Mouse (Mus musculus) lung, postnatal 0 days (tissue): ENCODE data around the gene Chpf2. TPM values are rescaled to one million over a fixed set of nuclear protein-coding genes. Genes with fewer than 3 reads are reported as not detected.
A peak's percentile ranks its signal among the peaks of the same experiment; 100 is the strongest.

Experiments
- ATAC-seq: fragments of 200-750 bp; cut with Nextera tagmentation; 2 replicates; pipeline ENCODE4 v1.8.0; 2017; ENCODE audit warnings: moderate library complexity
- DNase-seq: peaks from one replicate; pipeline ENCODE4 v3.0.0-alpha.2; 2016; ENCODE audit warnings: low spot score
- H3K27ac ChIP-seq: fragments of 300-500 bp; sonication (generic); 2 replicates; pipeline ENCODE4 v1.5.1; 2014; ENCODE audit warnings: antibody characterized with exemption, mild to moderate bottlenecking, low read length, mixed read lengths
- H3K27me3 ChIP-seq: fragments of 300-500 bp; sonication (generic); replicated peaks from 2 replicates; pipeline ENCODE4 v1.6.1; 2014; ENCODE audit warnings: low read length, mixed read lengths; ENCODE audit not compliant: insufficient read depth
- H3K36me3 ChIP-seq: fragments of 300-500 bp; sonication (generic); 2 replicates; pipeline ENCODE4 v1.6.1; 2014; ENCODE audit warnings: low read length, mixed read lengths; ENCODE audit not compliant: insufficient read depth
- H3K4me1 ChIP-seq: fragments of 300-500 bp; sonication (generic); 2 replicates; pipeline ENCODE4 v1.6.1; 2014; ENCODE audit warnings: antibody characterized with exemption, low read depth, low read length, mixed read lengths; ENCODE audit not compliant: insufficient read depth
- H3K4me2 ChIP-seq: fragments of 300-500 bp; sonication (generic); replicated peaks from 2 replicates; pipeline ENCODE4 v1.6.1; 2014; ENCODE audit warnings: low read depth, mild to moderate bottlenecking, low read length, moderate library complexity, mixed read lengths
- H3K4me3 ChIP-seq: fragments of 300-500 bp; sonication (generic); 2 replicates; pipeline ENCODE4 v1.5.1; 2014; ENCODE audit warnings: low read depth, low read length
- H3K9ac ChIP-seq: fragments of 300-500 bp; sonication (generic); replicated peaks from 2 replicates; pipeline ENCODE4 v1.6.1; 2014; ENCODE audit warnings: low read depth, mild to moderate bottlenecking
- H3K9me3 ChIP-seq: fragments of 300-500 bp; sonication (generic); 2 replicates; pipeline ENCODE4 v1.6.1; 2016; ENCODE audit warnings: low read length, mixed read lengths
- CTCF ChIP-seq: IDR thresholded peaks from 2 replicates; pipeline ENCODE4 v1.5.1; 2016; ENCODE audit warnings: antibody characterized with exemption, mild to moderate bottlenecking
- EP300 ChIP-seq: IDR thresholded peaks from 2 replicates; pipeline ENCODE4 v1.6.1; 2016; ENCODE audit warnings: antibody characterized with exemption, mild to moderate bottlenecking, control low read depth
- WGBS: fragments of 180-500 bp; shearing (Covaris S2); extraction: QIAGEN DNeasy Blood & Tissue Kit; methylation state at CpG from one replicate; pipeline ENCODE4 v1.1.7; 2014; 5-methylcytosine and 5-hydroxymethylcytosine counted together
- polyA plus RNA-seq: library from polyadenylated mRNA; unstranded; fragments of >200 nt; fragmentation: Nextera tagmentation; extraction: Ambion mirVana; gene quantifications from 2 replicates; pipeline ENCODE4 v1.2.1, GENCODE M21; 2015

Gene Chpf2
- polyA plus RNA-seq, 1 experiment from 2014 or later, result 22.5 TPM

DNA sequence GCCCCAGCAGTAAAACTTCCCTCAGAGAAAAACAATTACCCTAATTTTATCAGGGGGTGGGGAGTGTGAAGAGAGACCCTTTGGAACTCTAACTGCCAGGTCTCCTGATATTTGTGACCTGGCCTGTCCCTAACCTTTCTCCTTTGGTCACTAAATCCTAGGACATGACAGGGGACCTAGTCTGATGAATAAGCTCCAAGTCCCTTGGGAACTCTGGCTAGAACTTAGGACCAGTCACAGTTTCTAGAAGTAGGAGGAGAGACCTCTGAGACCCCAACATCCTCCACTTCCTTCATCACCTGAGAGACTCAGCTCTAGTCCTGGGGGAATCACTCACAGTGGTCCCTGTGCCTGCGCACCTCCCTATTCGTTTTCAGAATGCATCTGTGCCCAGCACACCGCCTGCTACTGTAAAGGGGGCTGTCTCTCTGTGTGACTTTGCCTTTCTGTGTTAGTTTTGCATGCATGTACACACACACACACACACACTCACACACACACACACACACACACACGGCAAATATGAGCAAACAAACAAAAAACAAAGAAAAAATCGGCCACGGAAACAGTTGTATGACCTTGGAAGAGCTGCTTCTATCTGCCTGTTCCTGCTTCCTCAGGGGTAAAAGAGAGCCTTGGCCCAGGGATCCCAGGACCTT lies 18.9 kb downstream of the Chpf2 start:
- no peak for DNase-seq
- no peak for ATAC-seq
- H3K4me1 ChIP-seq, result peaks cover 20% of the 10 kb centered on the region; the same call in 1 of the 2 replicates
- TF ChIP-seq CTCF (no peak), EP300 (no peak)
- WGBS, result 13% methylated on average over 6 of the region's 6 CpGs
- H3K4me2 ChIP-seq, result peak overlapping the region; percentile 60
- H3K9me3 ChIP-seq, result no peaks in the 10 kb centered on the region
- H3K27ac ChIP-seq, result peak overlapping the region; percentile 91; the same call in 1 of the 2 replicates
- H3K4me3 ChIP-seq, result peak overlapping the region; percentile 80
- no peaks in the 10 kb centered on the region for H3K27me3 ChIP-seq
- no peaks in the 10 kb centered on the region for H3K36me3 ChIP-seq
- H3K9ac ChIP-seq, result peak overlapping the region; percentile 46; the same call in 1 of the 2 replicates

DNA sequence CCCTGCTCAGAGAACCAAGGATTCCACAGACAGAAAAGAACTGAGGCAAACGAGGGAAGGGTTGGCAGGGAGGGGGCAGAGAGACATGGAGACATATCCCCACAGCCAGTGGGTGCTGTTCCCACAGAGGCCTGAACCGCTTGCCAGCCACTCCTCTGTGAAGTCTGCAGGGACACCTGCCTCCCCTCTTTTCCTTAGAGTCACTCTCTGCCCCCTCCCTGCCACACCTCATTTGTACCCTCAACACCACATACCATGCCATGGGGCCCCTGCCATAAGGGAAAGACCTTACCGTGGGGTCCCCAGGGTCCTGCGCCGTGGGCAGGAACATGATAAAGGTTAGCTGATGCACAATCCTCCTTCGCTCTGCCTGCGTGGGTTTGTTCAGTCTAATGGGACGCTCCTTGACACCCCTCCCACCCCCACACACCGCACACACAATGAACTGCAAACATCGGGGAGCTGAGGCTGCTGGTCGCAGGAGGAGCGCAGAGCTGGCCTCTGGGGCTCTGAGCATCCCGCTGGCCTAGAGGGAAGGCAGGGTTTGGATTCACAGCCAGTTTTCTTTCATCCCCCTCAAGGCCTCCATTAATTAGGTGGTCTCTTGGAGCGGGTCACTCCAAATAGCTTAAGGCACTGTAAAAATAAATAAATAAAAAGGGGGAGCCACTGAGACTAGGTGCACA lies 19.6 kb downstream of the Chpf2 start:
- ATAC-seq, result no peak
- Histone ChIP-seq H3K27me3 (no peaks in the 10 kb centered on the region), H3K9me3 (no peaks in the 10 kb centered on the region), H3K27ac (no peak overlapping the region), H3K4me1 (peaks cover 18% of the 10 kb centered on the region; the same call in 1 of the 2 replicates), H3K4me3 (no peak overlapping the region), H3K36me3 (no peaks in the 10 kb centered on the region), H3K4me2 (no peak overlapping the region), H3K9ac (no peak overlapping the region)
- no peak for DNase-seq
- TF ChIP-seq EP300 (no peak), CTCF (no peak)
- 25% methylated on average over 14 of the region's 14 CpGs for WGBS

DNA sequence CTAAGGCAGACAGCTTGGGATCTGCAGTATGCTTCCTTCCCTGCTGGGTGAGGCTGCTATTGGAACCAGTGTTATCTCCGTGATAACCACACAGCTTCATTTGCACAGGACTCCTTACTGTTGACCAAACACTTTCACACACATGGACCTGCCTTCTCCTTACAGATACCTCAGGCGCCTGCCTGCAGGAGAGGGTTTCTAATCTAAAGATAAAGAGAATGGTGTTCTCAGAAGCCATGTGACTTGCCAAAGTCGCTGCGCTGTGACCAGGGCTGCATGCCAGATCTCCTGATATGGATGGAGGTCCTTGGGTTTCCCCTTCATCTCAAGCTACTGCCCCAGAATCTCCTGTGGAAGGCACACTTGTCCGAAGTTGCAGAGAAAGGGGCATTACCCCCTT lies 22.8 kb downstream of the Chpf2 start:
- no peak for TF ChIP-seq EP300
- TF ChIP-seq CTCF, result no peak
- no peak overlapping the region for H3K9ac ChIP-seq
- WGBS, result 9% methylated on average over 5 of the region's 5 CpGs
- DNase-seq, result no peak
- no peak overlapping the region for H3K4me3 ChIP-seq
- H3K4me2 ChIP-seq, result no peak overlapping the region
- H3K27ac ChIP-seq, result no peak overlapping the region
- no peaks in the 10 kb centered on the region for H3K27me3 ChIP-seq
- H3K36me3 ChIP-seq, result no peaks in the 10 kb centered on the region
- H3K4me1 ChIP-seq, result peaks cover 6% of the 10 kb centered on the region; the same call in 1 of the 2 replicates
- ATAC-seq, result no peak
- no peaks in the 10 kb centered on the region for H3K9me3 ChIP-seq

DNA sequence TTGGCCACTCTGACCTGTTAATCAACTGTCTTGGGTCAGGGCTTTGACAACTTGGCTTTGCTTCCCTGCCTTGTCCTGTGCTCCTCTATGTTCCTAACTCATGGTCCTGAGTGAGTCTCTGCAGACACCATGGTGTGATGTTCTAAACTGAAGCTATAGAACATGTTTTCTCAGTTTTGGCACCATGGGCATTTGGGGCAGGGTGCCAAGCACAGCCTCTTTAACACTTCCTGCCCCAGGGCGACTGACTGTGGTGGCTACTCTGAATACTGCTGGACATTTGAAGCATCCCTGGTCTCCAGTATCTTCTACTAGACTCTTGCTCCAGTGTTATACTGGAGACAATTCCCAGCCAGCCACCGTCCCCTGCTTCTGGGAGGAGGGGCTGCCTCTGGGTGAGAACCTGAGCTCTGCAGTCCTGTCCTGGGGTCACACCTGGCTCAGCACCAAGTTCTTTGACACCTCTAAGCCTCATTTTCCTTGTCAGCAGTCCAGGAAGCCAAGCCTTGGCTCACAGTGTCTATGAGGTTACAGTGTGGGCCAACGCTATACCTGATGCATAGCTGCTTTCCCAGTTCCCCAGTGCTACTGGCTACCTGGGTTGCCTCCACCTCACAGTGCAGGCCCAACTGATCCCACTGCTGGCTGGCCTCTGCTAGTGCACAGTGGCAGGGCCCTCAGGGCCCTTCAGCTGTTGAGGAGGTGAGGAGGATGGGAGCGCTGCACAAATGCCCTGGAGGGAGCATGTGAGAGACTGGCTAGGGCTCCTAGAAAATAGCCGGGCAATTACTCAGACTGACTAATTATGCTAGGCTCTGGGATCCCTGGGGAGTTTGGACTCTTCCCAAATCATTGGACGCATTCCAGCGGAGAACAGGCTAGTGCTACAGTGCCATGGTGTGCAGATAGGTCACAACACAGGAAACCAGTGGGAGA lies 25.1 kb downstream of the Chpf2 start:
- H3K4me3 ChIP-seq, result no peak overlapping the region
- H3K27me3 ChIP-seq, result no peaks in the 10 kb centered on the region
- no peaks in the 10 kb centered on the region for H3K4me1 ChIP-seq
- H3K9ac ChIP-seq, result no peak overlapping the region
- no peak overlapping the region for H3K4me2 ChIP-seq
- no peak overlapping the region for H3K27ac ChIP-seq
- DNase-seq (no peak), ATAC-seq (peak; percentile 12; the same call in 1 of the 2 replicates)
- no peaks in the 10 kb centered on the region for H3K9me3 ChIP-seq
- WGBS, result 55% methylated on average over 7 of the region's 7 CpGs
- H3K36me3 ChIP-seq, result no peaks in the 10 kb centered on the region
- TF ChIP-seq EP300 (no peak), CTCF (no peak)

DNA sequence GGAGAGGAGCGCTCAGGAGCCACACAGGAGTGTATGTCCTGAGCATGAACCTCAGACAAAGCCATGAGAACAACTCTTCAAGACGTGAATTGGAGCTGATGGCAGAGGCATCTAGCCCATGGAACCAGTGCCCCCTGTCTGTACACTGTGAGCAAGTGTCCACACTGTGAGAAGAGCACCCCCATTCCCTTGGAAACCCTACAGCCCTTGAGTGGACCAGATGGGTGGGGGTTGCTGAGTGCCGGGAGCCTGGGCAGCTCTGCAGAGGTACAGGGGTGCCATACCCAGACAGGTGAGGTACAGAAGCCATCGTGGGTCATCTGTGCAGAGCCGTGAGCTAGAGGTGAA lies 25.7 kb downstream of the Chpf2 start:
- H3K4me2 ChIP-seq, result no peak overlapping the region
- H3K27ac ChIP-seq, result no peak overlapping the region
- no peaks in the 10 kb centered on the region for H3K36me3 ChIP-seq
- H3K4me1 ChIP-seq, result no peaks in the 10 kb centered on the region
- ATAC-seq (no peak), DNase-seq (no peak)
- H3K4me3 ChIP-seq, result no peak overlapping the region
- H3K9ac ChIP-seq, result no peak overlapping the region
- no peaks in the 10 kb centered on the region for H3K9me3 ChIP-seq
- TF ChIP-seq EP300 (no peak), CTCF (peak; percentile 39)
- no peaks in the 10 kb centered on the region for H3K27me3 ChIP-seq
- 58% methylated on average over 5 of the region's 5 CpGs for WGBS

DNA sequence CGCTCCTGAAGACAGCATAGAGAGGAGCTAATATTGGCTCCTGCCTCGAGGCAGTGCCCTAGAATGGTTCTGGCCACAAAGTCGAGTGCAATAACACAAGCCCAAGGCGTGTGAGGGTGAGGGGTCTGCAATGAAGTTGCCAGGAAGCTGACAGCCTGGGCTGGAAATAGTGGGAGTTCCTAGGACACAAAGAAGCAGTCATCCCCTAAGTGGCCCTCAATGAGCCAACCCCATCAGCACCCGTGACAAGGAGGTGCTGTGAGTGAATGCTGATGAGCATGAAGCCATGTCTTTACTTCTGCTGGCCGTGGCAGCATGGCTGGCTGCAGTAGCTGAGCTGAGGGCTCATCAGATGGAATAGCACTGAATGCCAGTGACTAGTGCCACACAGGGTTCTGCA lies 28.6 kb downstream of the Chpf2 start:
- Histone ChIP-seq H3K27ac (no peak overlapping the region), H3K4me1 (no peaks in the 10 kb centered on the region), H3K9me3 (no peaks in the 10 kb centered on the region), H3K4me2 (no peak overlapping the region), H3K9ac (no peak overlapping the region), H3K4me3 (no peak overlapping the region), H3K27me3 (no peaks in the 10 kb centered on the region), H3K36me3 (no peaks in the 10 kb centered on the region)
- ATAC-seq, result no peak
- WGBS, result 61% methylated on average over 6 of the region's 6 CpGs
- no peak for DNase-seq
- TF ChIP-seq CTCF (no peak), EP300 (no peak)
